Mouse (Mus musculus): ENCODE results near the gene Csnk1g1. TPM values are rescaled to one million over a fixed set of nuclear protein-coding genes. Genes with fewer than 3 reads are reported as not detected.

Csnk1g1 gene
- total RNA-seq, 2 experiments from 2014 or later, result 11.9 to 12.0 TPM

Other genes starting within 250 kb of the Csnk1g1 start
- gene Oaz2, start 240.9 kb upstream of the Csnk1g1 start, total RNA-seq (2021), result 100 to 1,000 TPM; 249 to 259 TPM
- gene Zfp609, start 81.4 kb upstream of the Csnk1g1 start, total RNA-seq (2021), result 10 to 100 TPM; 23.2 to 28.0 TPM
- gene Pclaf, start 18.7 kb upstream of the Csnk1g1 start, total RNA-seq (2021), result under 1 TPM; 0.81 to 0.84 TPM
- 10 to 100 TPM; 15.9 to 18.3 TPM for gene Trip4, start 130 bp upstream of the Csnk1g1 start, total RNA-seq (2021)
- gene Ppib, start 151.3 kb downstream of the Csnk1g1 start, total RNA-seq (2021), result 100 to 1,000 TPM; 144 to 157 TPM
- under 1 TPM; 0.59 to 0.83 TPM for gene Snx22, start 160.8 kb downstream of the Csnk1g1 start, total RNA-seq (2021)
- 10 to 100 TPM; 27.6 to 30.4 TPM for gene Snx1, start 217.7 kb downstream of the Csnk1g1 start, total RNA-seq (2021)
- 10 to 100 TPM; 62.4 to 64.9 TPM for gene Ciao2a, start 217.7 kb downstream of the Csnk1g1 start, total RNA-seq (2021)
- gene Dapk2, start 249.3 kb downstream of the Csnk1g1 start, total RNA-seq (2021), result 1 to 10 TPM; 5.3 TPM